8 mouse cellular contexts compared by ENCODE assay signal in genomic region chr3:26331177-26332061, GRCm38 (mm10). TPM values are rescaled to one million over a fixed set of nuclear protein-coding genes. Genes with fewer than 3 reads are reported as not detected.
DNase-seq lines count a peak whose midpoint lies in the region; ATAC-seq and TF ChIP-seq lines count a peak whose summit lies in the region.

No protein-coding gene starts in this region.

- peaks cover 68% of the 10 kb centered on the region for H3K27me3 ChIP-seq in embryonic facial prominence, embryonic 10.5 days (replicated peaks; ENCODE audit: low read depth, poor library complexity, severe bottlenecking)
- no peaks in the 10 kb centered on the region for H3K27me3 ChIP-seq in hindbrain, postnatal 0 days (ENCODE audit: insufficient read depth, low read length)
- peaks cover 53% of the 10 kb centered on the region for H3K27me3 ChIP-seq in limb, embryonic 15.5 days

- H3K4me3 ChIP-seq in embryonic facial prominence, embryonic 10.5 days: peak overlapping the region; percentile 71
- H3K4me3 ChIP-seq in hindbrain, postnatal 0 days (ENCODE audit: low read length): peak overlapping the region; percentile 80
- H3K4me3 ChIP-seq in limb, embryonic 15.5 days: peak overlapping the region; percentile 53

- peak overlapping the region; percentile 76 for H3K9ac ChIP-seq in hindbrain, postnatal 0 days (replicated peaks; ENCODE audit: low read length)
- H3K9ac ChIP-seq in limb, embryonic 15.5 days: peak overlapping the region; percentile 45; the same call in 1 of the 2 replicates

- no peaks in the 10 kb centered on the region for H3K36me3 ChIP-seq in embryonic facial prominence, embryonic 10.5 days (replicated peaks)
- no peaks in the 10 kb centered on the region for H3K36me3 ChIP-seq in hindbrain, postnatal 0 days (ENCODE audit: insufficient read depth, low read length)
- no peaks in the 10 kb centered on the region for H3K36me3 ChIP-seq in limb, embryonic 15.5 days

- H3K9me3 ChIP-seq in embryonic facial prominence, embryonic 10.5 days: no peaks in the 10 kb centered on the region
- H3K9me3 ChIP-seq in hindbrain, postnatal 0 days (ENCODE audit: low read length): no peaks in the 10 kb centered on the region
- no peaks in the 10 kb centered on the region for H3K9me3 ChIP-seq in limb, embryonic 15.5 days

- H3K4me2 ChIP-seq in hindbrain, postnatal 0 days (ENCODE audit: low read depth, low read length): peak overlapping the region; percentile 89
- peak overlapping the region; percentile 96 for H3K4me2 ChIP-seq in limb, embryonic 15.5 days

- H3K4me1 ChIP-seq in embryonic facial prominence, embryonic 10.5 days: peaks cover 14% of the 10 kb centered on the region
- no peaks in the 10 kb centered on the region for H3K4me1 ChIP-seq in hindbrain, postnatal 0 days (ENCODE audit: insufficient read depth, low read length)
- H3K4me1 ChIP-seq in limb, embryonic 15.5 days: peaks cover 25% of the 10 kb centered on the region

- WGBS in embryonic facial prominence, embryonic 10.5 days: under 1% methylated on average over 60 of the region's 60 CpGs
- WGBS in hindbrain, postnatal 0 days: under 1% methylated on average over 60 of the region's 60 CpGs
- WGBS in limb, embryonic 15.5 days: under 1% methylated on average over 60 of the region's 60 CpGs

- peak; percentile 84 for ATAC-seq in hindbrain, postnatal 0 days
- ATAC-seq in limb, embryonic 15.5 days (ENCODE audit: insufficient number of reproducible peaks, low FRiP score, low TSS enrichment, low read depth): no peak
- no peak for ATAC-seq in erythroblast, adult 5-6 weeks (replicated peaks; ENCODE audit: low FRiP score, poor library complexity, severe bottlenecking)

- intact Hi-C loops in gastrocnemius, postnatal 14 days (cut with DNase I; ENCODE audit: low total_unique reads): no loop called here

- peak overlapping the region; percentile 75 for H3K27ac ChIP-seq in embryonic facial prominence, embryonic 10.5 days (replicated peaks)
- H3K27ac ChIP-seq in hindbrain, postnatal 0 days: peak overlapping the region; percentile 84
- no peak overlapping the region for H3K27ac ChIP-seq in limb, embryonic 15.5 days

- TF ChIP-seq CTCF in hindbrain, postnatal 0 days (IDR thresholded peaks at IDR 0.05; ENCODE audit: low read depth): peak; percentile 57

- peak; percentile 14 for DNase-seq in gastrocnemius, postnatal 10 days
- DNase-seq in gastrocnemius, postnatal 14 days: no peak
- peak; percentile 36 for DNase-seq in ES-CJ7 (ENCODE audit: low read depth, low spot score)
- peak; percentile 69 for DNase-seq in embryonic facial prominence, embryonic 10.5 days (ENCODE audit: low spot score)
- peak; percentile 72 for DNase-seq in hindbrain, postnatal 0 days (ENCODE audit: low spot score)
- DNase-seq in right cerebral cortex, adult 2 months (ENCODE audit: low spot score in 2 of 2): peak; percentile 73 to 78

RNA-seq across cellular contexts. Expression of gene Nlgn1, which starts 0.8 kb away (rescaled TPM):
- total RNA-seq in gastrocnemius, postnatal 10 days (2021): 1 to 10 TPM; 1.2 to 1.5 TPM
- under 1 TPM; 0.69 to 0.72 TPM for total RNA-seq in gastrocnemius, postnatal 14 days (2021)
- polyA plus RNA-seq in embryonic facial prominence, embryonic 10.5 days (2016; fragmentation: Nextera tagmentation; extraction: Ambion mirVana): 0.96 and 1.2 TPM in 2 replicates
- 59.8 and 61.5 TPM in 2 replicates for total RNA-seq in hindbrain, postnatal 0 days (2014; rRNA removed)
- polyA plus RNA-seq in hindbrain, postnatal 0 days (2015; fragmentation: Nextera tagmentation; extraction: Ambion mirVana): 24.7 and 28.4 TPM in 2 replicates
- 2.4 and 3.1 TPM in 2 replicates for polyA plus RNA-seq in limb, embryonic 15.5 days (2015; fragmentation: Nextera tagmentation; extraction: Ambion mirVana)
- total RNA-seq in erythroblast, adult 5-6 weeks (2015; ENCODE audit: low replicate concordance): not detected in 2 replicates
- total RNA-seq in erythroblast, adult 5-6 weeks (2017; ENCODE audit: low replicate concordance): not detected in 2 replicates

Comparison
In these comparisons a context has a peak if more than half of its experiments do, and no peak if none do; other contexts are left out.
1. RNA of gene Nlgn1, which starts 0.8 kb away (total RNA-seq): 59.8 to 61.5 TPM in hindbrain, postnatal 0 days; 1.2 to 1.5 TPM in gastrocnemius, postnatal 10 days, 0.69 to 0.72 TPM in gastrocnemius, postnatal 14 days and not detected in erythroblast, adult 5-6 weeks; every median in the first group is over 10 times any median in the second.
2. Peak in every context shown above with its lines, with median percentiles within 50 percentile points of each other: H3K4me3 ChIP-seq.